Comparison of ENCODE assay signal across 21 mouse cellular contexts in the genomic region with DNA sequence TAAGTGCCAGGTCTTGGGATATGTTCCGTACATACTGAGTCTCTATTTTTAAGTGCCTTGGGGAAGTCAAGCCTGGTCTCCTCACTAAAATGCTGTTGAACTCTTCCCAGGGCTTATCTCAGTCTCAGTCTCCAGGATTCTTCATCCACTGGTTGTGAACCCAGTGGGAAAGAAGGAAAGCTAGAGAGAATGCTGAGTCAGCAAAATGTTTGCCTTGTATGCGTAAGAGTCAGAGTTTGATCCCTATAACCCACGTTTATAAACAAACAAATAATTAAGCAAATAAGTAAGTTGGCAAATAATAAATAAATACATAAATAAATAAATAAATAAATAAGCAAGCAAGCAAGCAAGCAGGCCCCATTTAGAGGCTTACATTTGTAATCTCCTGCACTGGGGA.
"Had no signal": no experiment of that assay in that cellular context is flagged by ENCODE, and none has a peak within 500 bp of the region (broad histone marks: within the 10 kb centered on the region; RNA-seq: fewer than 3 reads in every experiment).

No protein-coding gene starts in this region.

- ATAC-seq: lung, postnatal 0 days; midbrain, embryonic 13.5 days; midbrain, embryonic 15.5 days had no signal

- H3K4me2 ChIP-seq: lung, embryonic 15.5 days; midbrain, embryonic 11.5 days; midbrain, embryonic 13.5 days; midbrain, embryonic 15.5 days; neural tube, embryonic 13.5 days; neural tube, embryonic 15.5 days had no signal

- H3K4me3 ChIP-seq: lung, embryonic 15.5 days; midbrain, embryonic 13.5 days; midbrain, embryonic 15.5 days; myocyte; neural tube, embryonic 13.5 days; neural tube, embryonic 15.5 days had no signal

- H3K4me1 ChIP-seq: lung, embryonic 15.5 days; megakaryocyte, embryonic 14.5 days; midbrain, embryonic 13.5 days; midbrain, embryonic 15.5 days; neural tube, embryonic 13.5 days; neural tube, embryonic 15.5 days had no signal

- H3K9ac ChIP-seq: lung, embryonic 15.5 days; midbrain, embryonic 13.5 days; midbrain, embryonic 15.5 days; neural tube, embryonic 13.5 days; neural tube, embryonic 15.5 days had no signal

- DNase-seq: lung, adult 2 months; lung, postnatal 14 days; lung, postnatal 36 days; retina, postnatal 1 day; right cerebral cortex, adult 18-20 months; right cerebral cortex, postnatal 25 days; right cerebral cortex, postnatal 4 days; spleen, adult 18-20 months; thymus, adult 18-20 months; thymus, postnatal 14 days; thymus, postnatal 36 days had no signal

- H3K27me3 ChIP-seq: lung, embryonic 15.5 days; megakaryocyte, embryonic 14.5 days; midbrain, embryonic 13.5 days; midbrain, embryonic 15.5 days; neural tube, embryonic 13.5 days; neural tube, embryonic 15.5 days had no signal

- H3K27ac ChIP-seq: lung, embryonic 15.5 days; macrophage; midbrain, embryonic 13.5 days; midbrain, embryonic 15.5 days; neural tube, embryonic 13.5 days; neural tube, embryonic 15.5 days had no signal

- H3K9me3 ChIP-seq: lung, embryonic 15.5 days; midbrain, embryonic 13.5 days; midbrain, embryonic 15.5 days; neural tube, embryonic 13.5 days; neural tube, embryonic 15.5 days had no signal

- H3K36me3 ChIP-seq: lung, embryonic 15.5 days; midbrain, embryonic 13.5 days; midbrain, embryonic 15.5 days; neural tube, embryonic 13.5 days; neural tube, embryonic 15.5 days had no signal
